Mouse (Mus musculus) kidney, adult 10 weeks (tissue): ENCODE data around the gene Rab31. TPM values are rescaled to one million over a fixed set of nuclear protein-coding genes. Genes with fewer than 3 reads are reported as not detected.

Source experiments
- polyA plus RNA-seq: library from polyadenylated mRNA; stranded (reverse); fragments of 350-450 nt; fragmentation: Illumina TruSeq; extraction: RNeasy Lipid Tissue Mini Kit (QIAGEN cat#74804); gene quantifications from one replicate; pipeline ENCODE4 v1.2.3, GENCODE M21; 2014; ENCODE audit warnings: low read depth, low replicate concordance

Rab31 gene
- polyA plus RNA-seq, result 19.0 TPM

DNA sequence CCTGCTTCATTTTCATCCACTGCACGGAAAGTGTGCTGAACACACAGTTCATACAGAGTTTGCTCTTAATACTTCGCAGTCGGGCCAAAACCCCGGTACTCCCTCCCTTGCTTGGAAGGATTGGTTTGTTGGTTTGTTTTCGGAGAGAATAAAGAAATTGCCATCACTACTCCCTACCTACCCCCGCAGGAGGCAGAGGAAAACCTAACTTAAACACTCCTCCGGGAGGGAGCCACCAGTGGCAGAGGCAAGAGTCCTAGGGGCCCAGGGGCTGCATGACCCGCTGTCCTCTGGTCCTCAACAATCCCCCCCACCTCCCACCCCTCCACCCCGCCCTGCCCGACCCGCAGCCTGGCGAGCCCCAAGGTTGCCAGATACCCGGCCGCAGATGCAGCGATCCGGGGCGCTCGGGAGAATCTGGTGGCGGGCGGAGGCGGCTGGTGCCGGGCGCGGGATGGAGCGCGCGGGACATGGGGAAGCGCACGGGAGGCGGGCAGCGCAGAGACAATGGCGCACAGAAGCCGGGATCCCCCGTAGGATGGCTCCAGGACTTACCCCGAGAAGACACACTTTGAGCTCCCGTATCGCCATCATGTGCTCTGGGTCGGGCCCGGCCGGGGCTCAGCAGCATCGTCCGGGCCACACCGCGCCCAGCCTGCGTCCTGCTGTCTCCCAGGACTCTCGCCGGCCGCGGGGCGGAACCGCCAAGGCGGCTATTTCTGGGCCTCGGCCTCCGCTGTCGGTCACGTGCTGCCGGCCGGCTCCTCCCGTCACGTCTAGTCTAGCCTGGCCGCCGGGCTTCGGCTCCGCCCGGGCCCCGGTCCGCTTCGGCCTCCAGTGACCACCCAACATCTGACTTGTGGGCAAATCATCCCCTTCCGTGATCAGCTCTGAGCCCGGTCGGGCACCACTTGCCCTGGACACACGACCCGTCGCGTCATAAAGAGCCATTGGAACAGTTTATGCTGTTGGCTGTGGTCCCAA lies at the start of gene Rab31:
Gene Rab31, minus strand, starts transcription at position 802 of the 984 bp plus-strand sequence.

DNA sequence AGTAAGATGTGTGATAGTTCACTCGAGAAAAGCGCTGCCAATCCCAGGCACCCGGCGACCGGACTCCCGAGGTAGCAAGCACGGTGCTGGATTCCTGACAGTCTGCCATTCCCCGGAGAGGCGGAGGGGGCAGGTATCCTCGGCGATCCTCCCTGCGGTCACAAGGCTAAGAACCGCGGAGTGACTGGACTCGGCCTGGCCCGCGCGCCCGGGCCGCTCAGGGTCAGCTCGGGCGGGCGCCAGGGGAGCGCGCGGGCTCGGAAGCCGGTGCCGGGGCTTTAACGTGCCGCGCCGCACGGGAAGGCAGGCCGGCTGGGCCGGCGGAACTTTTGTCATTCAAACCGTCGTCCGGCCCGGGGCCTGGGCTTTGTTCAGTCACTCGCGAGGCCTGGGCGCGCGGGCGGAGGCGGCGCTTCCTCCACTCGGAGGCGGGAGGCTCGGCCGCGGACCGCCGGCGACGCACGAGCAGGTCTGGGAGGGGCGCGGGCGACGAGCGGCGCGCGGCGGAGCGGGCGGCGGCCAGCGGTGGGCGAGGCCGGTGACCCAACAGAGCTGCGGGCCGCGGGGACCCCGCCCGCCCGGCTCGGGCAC lies 10.1 kb upstream of the Rab31 start, which contains the start of gene Ppp4r1:
Gene Ppp4r1, plus strand, starts transcription at position 23 of the 591 bp plus-strand sequence.

DNA sequence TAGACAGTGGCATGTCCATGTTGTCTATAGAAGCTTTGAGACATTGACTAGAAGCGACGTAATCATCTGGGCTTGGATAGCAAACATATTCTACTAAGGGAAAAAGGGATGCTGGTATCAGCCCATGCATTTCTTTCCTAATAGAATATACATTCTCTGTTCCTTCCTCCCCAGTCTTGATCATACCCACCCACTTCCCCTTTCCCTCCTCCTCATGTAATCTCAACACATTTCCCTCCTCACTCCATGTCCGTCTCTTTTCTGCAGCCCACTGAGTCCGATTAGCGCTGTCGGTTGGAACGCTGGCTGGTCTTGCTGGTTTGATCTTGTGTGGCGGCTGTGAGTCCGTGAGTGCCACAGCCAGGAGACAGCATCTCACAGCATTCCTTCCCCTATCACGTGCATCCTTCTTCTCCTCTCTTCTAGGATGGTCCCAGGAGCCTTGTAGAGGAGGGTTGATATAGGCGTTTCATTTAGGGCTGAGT lies 130.8 kb downstream of the Rab31 start, which contains the start of gene Txndc2:
Gene Txndc2, minus strand, starts transcription at position 435 of the 485 bp plus-strand sequence.

DNA sequence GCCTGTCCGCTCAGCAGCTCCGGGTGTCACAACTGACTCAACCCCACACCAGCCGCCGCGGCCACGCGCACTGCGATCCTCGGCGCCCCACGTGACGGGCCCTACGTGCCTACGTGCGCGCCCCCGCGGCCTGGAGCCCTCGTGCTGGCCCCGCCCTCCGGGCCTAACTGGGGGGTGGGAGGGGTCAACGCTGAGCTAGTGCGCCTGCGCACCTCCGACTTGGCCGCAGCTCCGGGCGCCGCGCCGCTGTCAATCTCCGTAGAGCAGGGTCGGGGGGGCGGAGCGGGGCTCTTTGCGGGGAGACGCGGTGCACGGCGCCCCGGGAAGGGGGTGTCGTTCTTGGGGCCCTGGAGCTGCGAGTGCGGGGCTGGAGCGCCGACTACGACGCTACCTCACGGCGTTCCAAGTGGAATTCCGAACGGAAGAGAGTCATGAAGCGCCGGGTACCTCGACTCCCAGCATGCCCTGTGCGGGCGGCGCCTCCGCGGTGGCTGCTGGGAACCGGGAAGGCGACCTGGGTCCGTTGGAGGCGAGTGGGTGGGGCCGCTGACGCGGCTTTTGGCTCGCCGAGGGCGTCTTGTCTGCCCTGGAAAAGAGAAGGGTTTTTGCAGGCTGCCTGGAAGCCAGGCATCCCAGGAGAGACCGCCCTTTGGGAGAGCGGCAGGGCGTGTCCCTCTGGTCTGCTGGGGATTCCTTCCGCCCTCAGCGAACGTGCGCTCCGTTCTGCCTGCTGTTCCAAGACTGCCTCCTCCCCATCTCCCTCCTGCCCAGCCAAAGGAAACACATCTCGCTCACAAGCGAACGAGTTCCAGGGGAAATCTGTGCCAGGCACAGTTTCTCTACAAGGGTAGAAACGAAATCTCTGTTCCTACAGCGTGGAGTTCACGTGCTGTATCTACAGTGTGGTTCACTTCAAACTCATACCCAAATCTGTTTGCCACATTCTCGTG lies 158.8 kb downstream of the Rab31 start, which contains the start of gene Vapa:
Gene Vapa, minus strand, starts transcription at position 93 of the 950 bp plus-strand sequence.

Other genes with a start within 250 kb of the Rab31 start
- gene Tmem232, start 232.0 kb downstream of the Rab31 start, polyA plus RNA-seq, result 0.40 TPM
- 222 TPM for gene Vapa, start 159.2 kb downstream of the Rab31 start, polyA plus RNA-seq
- gene Txndc2, start 130.6 kb downstream of the Rab31 start, polyA plus RNA-seq, result 0.24 TPM
- 26.7 TPM for gene Ppp4r1, start 9.8 kb upstream of the Rab31 start, polyA plus RNA-seq
- 36.5 TPM for gene Ralbp1, start 113.0 kb upstream of the Rab31 start, polyA plus RNA-seq
- gene Twsg1, start 178.5 kb upstream of the Rab31 start, polyA plus RNA-seq, result 167 TPM